Mouse (Mus musculus) megakaryocyte progenitor cell, adult 5-6 weeks (primary cell): ENCODE results near the gene Sec1. TPM values are rescaled to one million over a fixed set of nuclear protein-coding genes. Genes with fewer than 3 reads are reported as not detected.

Experiments used
- ATAC-seq: replicated peaks from 2 replicates; pipeline ENCODE4 v1.8.0; 2016; ENCODE audit warnings: mild to moderate bottlenecking, moderate TSS enrichment, inconsistent platforms; ENCODE audit not compliant: poor library complexity
- total RNA-seq, 2 experiments: library from RNA; stranded (forward) in 1 of 2; stranded (reverse) in 1 of 2; fragments of 157-497, 149-512 nt in 1 of 2; fragments of 200-1000 nt in 1 of 2; gene quantifications; 2 replicates each; pipeline versions ENCODE4 v1.2.3 to v1.2.4; 2015 to 2017

Sec1 gene
- total RNA-seq, 2 experiments from 2014 or later: not detected

GRCm38 (mm10) chr7:45643441-45644178 lies 50.6 kb downstream of the Sec1 start:
- ATAC-seq: peak; percentile 92

GRCm38 (mm10) chr7:45642503-45643255 lies 51.5 kb downstream of the Sec1 start:
- no peak for ATAC-seq

- ATAC-seq: no peak
Observed at GRCm38 (mm10) chr7:45642083-45642482, 52.1 kb downstream of the Sec1 start.

- no peak for ATAC-seq
Observed at GRCm38 (mm10) chr7:45641391-45642040, 52.7 kb downstream of the Sec1 start.

- no peak for ATAC-seq
Observed at GRCm38 (mm10) chr7:45640191-45640957, 53.8 kb downstream of the Sec1 start.

- no peak for ATAC-seq
Observed at GRCm38 (mm10) chr7:45639561-45640027, 54.6 kb downstream of the Sec1 start, which contains the start of gene Mamstr. Gene Mamstr, plus strand, starts transcription at chr7:45639977.

GRCm38 (mm10) chr7:45638623-45639401 lies 55.4 kb downstream of the Sec1 start:
- ATAC-seq: no peak

- no peak for ATAC-seq
Observed at GRCm38 (mm10) chr7:45637710-45638109, 56.5 kb downstream of the Sec1 start.

GRCm38 (mm10) chr7:45635711-45636688 lies 58.2 kb downstream of the Sec1 start:
- ATAC-seq: no peak; the same call in 1 of the 2 replicates

GRCm38 (mm10) chr7:45634946-45635681 lies 59.1 kb downstream of the Sec1 start:
- ATAC-seq: peak; percentile 93

GRCm38 (mm10) chr7:45632499-45632898 lies 61.7 kb downstream of the Sec1 start:
- ATAC-seq: no peak

GRCm38 (mm10) chr7:45630064-45630907 lies 63.9 kb downstream of the Sec1 start:
- ATAC-seq: no peak

- peak; percentile 91 for ATAC-seq
Observed at GRCm38 (mm10) chr7:45628364-45629294, 65.6 kb downstream of the Sec1 start.
